Mouse (Mus musculus) CH12.LX (cell line): ENCODE results near the gene Chd2. TPM values are rescaled to one million over a fixed set of nuclear protein-coding genes. Genes with fewer than 3 reads are reported as not detected.

ENCODE experiments used
- DNase-seq: peaks from one replicate; pipeline ENCODE4 v3.0.0-alpha.2; 2013; ENCODE audit errors: extremely low read depth
- H3K27ac ChIP-seq: 2 replicates; pipeline ENCODE4 v1.5.1; 2012; ENCODE audit warnings: low read depth, mild to moderate bottlenecking, control low read depth, moderate library complexity; ENCODE audit not compliant: insufficient read depth
- H3K27me3 ChIP-seq: replicated peaks from 2 replicates; pipeline ENCODE3; 2012; ENCODE audit warnings: inconsistent platforms
- H3K36me3 ChIP-seq, 2 experiments: replicated peaks in 1 of 2; 2 replicates each; pipeline versions ENCODE3 to v1.6.1; 2012; ENCODE audit warnings: inconsistent platforms in 1 of 2, low read length in 1 of 2, mild to moderate bottlenecking in 1 of 2, mixed read lengths in 1 of 2, moderate library complexity in 1 of 2; ENCODE audit not compliant: control insufficient read depth in 1 of 2, insufficient read depth in 1 of 2
- H3K4me1 ChIP-seq, 2 experiments: 2 replicates each; pipeline ENCODE4 v1.6.1; 2012; ENCODE audit warnings: inconsistent platforms in 1 of 2, moderate library complexity in 1 of 2; ENCODE audit not compliant: insufficient read depth in 2 of 2, control insufficient read depth in 1 of 2
- H3K4me2 ChIP-seq: 2 replicates; pipeline ENCODE4 v1.6.1; 2012; ENCODE audit warnings: low read depth, mild to moderate bottlenecking, control low read depth; ENCODE audit not compliant: poor library complexity, insufficient read depth, severe bottlenecking
- H3K4me3 ChIP-seq, 3 experiments: fragments of 150-350 bp in 1 of 3; sonication (generic) in 1 of 3; replicated peaks in 1 of 3; 2 replicates each; pipeline versions ENCODE3 to v1.5.1; 2011 to 2012; ENCODE audit warnings: low read depth in 2 of 3, low read length in 2 of 3, mild to moderate bottlenecking in 2 of 3, moderate library complexity in 2 of 3, control low read depth in 1 of 3, improper control_type of control experiment in 1 of 3, inconsistent platforms in 1 of 3, mixed read lengths in 1 of 3; ENCODE audit not compliant: poor library complexity in 1 of 3
- H3K79me2 ChIP-seq: replicated peaks from 2 replicates; pipeline ENCODE4 v1.6.1; 2012; ENCODE audit warnings: mild to moderate bottlenecking, moderate library complexity; ENCODE audit not compliant: control insufficient read depth, poor library complexity, insufficient read depth, severe bottlenecking; ENCODE audit errors: extremely low read depth
- H3K9ac ChIP-seq: 2 replicates; pipeline ENCODE4 v1.6.1; 2012; ENCODE audit warnings: low read depth, mild to moderate bottlenecking, control low read depth, moderate library complexity; ENCODE audit not compliant: insufficient read depth
- H3K9me3 ChIP-seq: replicated peaks from 2 replicates; pipeline ENCODE3; 2012; ENCODE audit warnings: low read length, inconsistent platforms, mixed read lengths
- BHLHE40 ChIP-seq: IDR thresholded peaks from 2 replicates; pipeline ENCODE4 v1.6.1; 2011; ENCODE audit warnings: mild to moderate bottlenecking, low read depth, low read length, improper control_type of control experiment
- CHD1 ChIP-seq: IDR thresholded peaks from 2 replicates; pipeline ENCODE4 v1.6.1; 2012; ENCODE audit warnings: low read depth, low read length, improper control_type of control experiment, inconsistent platforms
- E2F4 ChIP-seq: IDR thresholded peaks from 2 replicates; pipeline ENCODE4 v1.6.1; 2011; ENCODE audit warnings: low read depth, low read length, improper control_type of control experiment; ENCODE audit not compliant: insufficient replicate concordance
- ETS1 ChIP-seq: conservative IDR thresholded peaks from 2 replicates; pipeline ENCODE4 v1.6.1; 2012; ENCODE audit warnings: low read depth, mild to moderate bottlenecking, inconsistent platforms, low read length, improper control_type of control experiment, moderate library complexity
- GABPA ChIP-seq: IDR thresholded peaks from 2 replicates; pipeline ENCODE4 v1.6.1; 2012; ENCODE audit warnings: low read depth, low read length, improper control_type of control experiment, inconsistent platforms; ENCODE audit not compliant: insufficient replicate concordance
- HCFC1 ChIP-seq: IDR thresholded peaks from 2 replicates; pipeline ENCODE4 v1.6.1; 2012; ENCODE audit warnings: low read depth, mild to moderate bottlenecking, inconsistent platforms, low read length, improper control_type of control experiment
- IRF4 ChIP-seq: IDR thresholded peaks from 2 replicates; pipeline ENCODE4 v1.6.1; 2014; ENCODE audit warnings: low read depth, mild to moderate bottlenecking, inconsistent platforms, low read length, improper control_type of control experiment
- JUN ChIP-seq: IDR thresholded peaks from 2 replicates; pipeline ENCODE4 v1.6.1; 2011; ENCODE audit warnings: low read depth, mild to moderate bottlenecking, low read length, improper control_type of control experiment, moderate library complexity; ENCODE audit not compliant: insufficient read depth
- JUND ChIP-seq: conservative IDR thresholded peaks from 2 replicates; pipeline ENCODE4 v1.6.1; 2011; ENCODE audit warnings: low read depth, low read length, improper control_type of control experiment
- KAT2A ChIP-seq: IDR thresholded peaks from 2 replicates; pipeline ENCODE4 v1.6.1; 2012; ENCODE audit warnings: low read length, improper control_type of control experiment, inconsistent platforms; ENCODE audit not compliant: insufficient replicate concordance
- MAFK ChIP-seq: IDR thresholded peaks from 2 replicates; pipeline ENCODE4 v1.6.1; 2011; ENCODE audit warnings: low read length, improper control_type of control experiment; ENCODE audit not compliant: insufficient replicate concordance
- MAX ChIP-seq: IDR thresholded peaks from 2 replicates; pipeline ENCODE4 v1.6.1; 2011; ENCODE audit warnings: low read length, improper control_type of control experiment
- MYC ChIP-seq: IDR thresholded peaks from 2 replicates; pipeline ENCODE4 v1.6.1; 2011; ENCODE audit warnings: low read depth, mild to moderate bottlenecking, improper control_type of control experiment, low read length
- NRF1 ChIP-seq: IDR thresholded peaks from 2 replicates; pipeline ENCODE4 v1.6.1; 2014; ENCODE audit warnings: low read depth, mild to moderate bottlenecking, inconsistent platforms, low read length, improper control_type of control experiment, moderate library complexity
- PAX5 ChIP-seq: IDR thresholded peaks from 2 replicates; pipeline ENCODE4 v1.6.1; 2012; ENCODE audit warnings: low read length, inconsistent platforms, mixed read lengths
- RCOR1 ChIP-seq: conservative IDR thresholded peaks from 2 replicates; pipeline ENCODE4 v1.6.1; 2012; ENCODE audit warnings: low read depth, mild to moderate bottlenecking, inconsistent platforms, low read length, improper control_type of control experiment
- SIN3A ChIP-seq: IDR thresholded peaks from 2 replicates; pipeline ENCODE4 v1.6.1; 2012; ENCODE audit warnings: low read length, improper control_type of control experiment, inconsistent platforms
- TBP ChIP-seq: conservative IDR thresholded peaks from 2 replicates; pipeline ENCODE4 v1.6.1; 2011; ENCODE audit warnings: low read depth, low read length, improper control_type of control experiment
- TCF12 ChIP-seq: IDR thresholded peaks from 2 replicates; pipeline ENCODE4 v1.6.1; 2014; ENCODE audit warnings: low read depth, mild to moderate bottlenecking, inconsistent platforms, low read length, improper control_type of control experiment
- ZKSCAN1 ChIP-seq: IDR thresholded peaks from 2 replicates; pipeline ENCODE4 v1.6.1; 2012; ENCODE audit warnings: low read depth, inconsistent platforms, low read length, improper control_type of control experiment, borderline replicate concordance
- ZMIZ1 ChIP-seq: IDR thresholded peaks from 2 replicates; pipeline ENCODE4 v1.6.1; 2012; ENCODE audit warnings: low read depth, mild to moderate bottlenecking, inconsistent platforms, low read length, improper control_type of control experiment
- dilution Hi-C: fragments of 300-500 bp; cut with MboI; formaldehyde crosslinking; loops from 2 replicates; pipeline ENCODE4 v1.14.3; 2020; ENCODE audit warnings: low sequenced_read_pairs; ENCODE audit not compliant: extremely low pct_unique_long_range_greater_than_20kb, extremely low pct_ligation_motif_present
- in situ Hi-C: fragments of 300-500 bp; cut with MboI; formaldehyde crosslinking; loops from 3 replicates; pipeline ENCODE4 v1.14.3; 2019; ENCODE audit warnings: low sequenced_read_pairs, low pct_ligation_motif_present, low pct_unique_long_range_greater_than_20kb, mixed read lengths
- polyA plus RNA-seq: library from polyadenylated mRNA; unstranded; fragments of >175 nt; gene quantifications from 2 replicates; pipeline ENCODE4 v1.2.1, GENCODE M21; 2012; ENCODE audit warnings: low read depth; ENCODE audit not compliant: insufficient read length
- total RNA-seq, 2 experiments: library from RNA; depleted of rRNA; stranded (reverse); fragments of 300-350 nt in 1 of 2; fragments of >200 nt in 1 of 2; gene quantifications; 2 replicates each; pipeline ENCODE4 v1.2.3; 2012 to 2014

Chd2 gene
- total and polyA plus RNA-seq, 3 experiments: 23.2 to 39.3 (median 30.9) TPM

DNA sequence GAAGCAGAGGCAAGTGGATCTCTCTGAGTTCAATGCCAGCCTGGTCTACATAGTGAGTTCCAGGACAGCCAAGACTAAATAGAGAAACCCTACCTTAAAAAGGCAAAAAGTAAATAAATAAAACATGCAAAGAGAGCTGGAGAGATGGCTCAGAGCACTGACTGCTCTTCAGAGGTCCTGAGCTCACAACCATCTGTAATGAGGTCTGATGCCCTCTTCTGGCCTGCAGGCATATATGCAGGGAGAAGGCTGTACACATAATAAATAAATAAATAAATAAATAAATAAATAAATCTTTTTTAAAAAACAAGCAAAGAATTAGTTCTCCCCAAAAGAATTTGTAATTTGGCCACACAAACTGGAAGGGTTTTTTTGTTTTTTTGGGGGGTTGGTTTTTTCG, 34.8 kb downstream of the Chd2 start:
- H3K4me1 ChIP-seq: peaks cover 0 to 5% of the 10 kb centered on the region in 2 experiments; a peak in 2 of 4 replicates
- DNase-seq: no peak
- H3K4me3 ChIP-seq: no peak overlapping the region
- H3K27ac ChIP-seq: no peak overlapping the region
- peaks cover 72 to 95% of the 10 kb centered on the region in 2 experiments for H3K36me3 ChIP-seq
- no peaks in the 10 kb centered on the region for H3K27me3 ChIP-seq
- TF ChIP-seq IRF4 (no peak), HCFC1 (no peak), E2F4 (no peak), RCOR1 (no peak), GABPA (no peak), BHLHE40 (no peak), TCF12 (no peak), KAT2A (no peak), ZMIZ1 (no peak), PAX5 (no peak), JUN (no peak), SIN3A (no peak), NRF1 (no peak), ETS1 (no peak)
- H3K4me2 ChIP-seq: no peak overlapping the region
- peaks cover 17% of the 10 kb centered on the region for H3K79me2 ChIP-seq
- H3K9me3 ChIP-seq: no peaks in the 10 kb centered on the region
- in situ Hi-C loops: no loop called here
- dilution Hi-C loops: no loop called here
- H3K9ac ChIP-seq: no peak overlapping the region

DNA sequence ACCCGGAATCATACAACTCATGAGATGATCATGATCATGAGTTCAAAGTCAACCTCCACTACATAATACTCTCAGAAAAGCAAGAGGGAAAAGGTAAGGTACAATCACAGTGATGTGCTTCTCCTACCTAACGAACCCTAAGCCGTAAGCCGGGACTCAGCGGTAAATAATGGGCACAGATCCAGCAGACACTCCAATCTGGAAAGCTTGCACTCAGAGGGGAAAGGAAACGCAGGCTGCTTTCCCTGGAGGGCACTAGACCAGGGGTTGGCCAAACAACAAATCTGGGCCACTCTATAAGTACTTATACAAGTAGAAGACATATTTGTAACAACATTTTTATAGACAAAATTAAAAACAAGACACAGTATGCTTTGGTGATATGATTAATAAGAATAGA, 36.4 kb downstream of the Chd2 start:
- Histone ChIP-seq H3K27ac (no peak overlapping the region), H3K4me2 (no peak overlapping the region), H3K9me3 (no peaks in the 10 kb centered on the region), H3K36me3 (peaks cover 75 to 96% of the 10 kb centered on the region in 2 experiments), H3K9ac (no peak overlapping the region), H3K27me3 (no peaks in the 10 kb centered on the region), H3K4me3 (no peak overlapping the region), H3K79me2 (peaks cover 16% of the 10 kb centered on the region), H3K4me1 (no peaks in the 10 kb centered on the region)
- in situ Hi-C loops (no loop called here), dilution Hi-C loops (no loop called here)
- TF ChIP-seq BHLHE40: no peak
- no peak for TF ChIP-seq E2F4
- TF ChIP-seq MAX: no peak
- TF ChIP-seq CHD1: no peak
- no peak for TF ChIP-seq MAFK
- TF ChIP-seq JUND: no peak
- TF ChIP-seq ETS1: no peak
- TF ChIP-seq ZKSCAN1: no peak
- TF ChIP-seq MYC: no peak
- no peak for TF ChIP-seq TBP
- no peak for DNase-seq
